Mouse (Mus musculus) liver, embryonic 13.5 days (tissue): ENCODE results near the gene Gm48552. TPM values are rescaled to one million over a fixed set of nuclear protein-coding genes. Genes with fewer than 3 reads are reported as not detected.
A peak's percentile ranks its signal among the peaks of the same experiment; 100 is the strongest.

ENCODE experiments used
- ATAC-seq: fragments of 200-750 bp; cut with Nextera tagmentation; 2 replicates; pipeline ENCODE4 v1.8.0; 2017; ENCODE audit warnings: low read depth, mild to moderate bottlenecking, moderate number of reproducible peaks, moderate library complexity
- DNase-seq: peaks from one replicate; pipeline ENCODE4 v3.0.0; 2022
- H3K27ac ChIP-seq: fragments of 300-500 bp; sonication (generic); 2 replicates; pipeline ENCODE4 v1.5.1; 2015; ENCODE audit warnings: moderate library complexity, mild to moderate bottlenecking, inconsistent platforms
- H3K27me3 ChIP-seq: fragments of 300-500 bp; sonication (generic); 2 replicates; pipeline ENCODE4 v1.6.1; 2015; ENCODE audit warnings: mild to moderate bottlenecking, inconsistent platforms
- H3K36me3 ChIP-seq: fragments of 300-500 bp; sonication (generic); 2 replicates; pipeline ENCODE4 v1.6.1; 2015; ENCODE audit warnings: mild to moderate bottlenecking, inconsistent platforms
- H3K4me1 ChIP-seq: fragments of 300-500 bp; sonication (generic); replicated peaks from 2 replicates; pipeline ENCODE4 v1.6.1; 2015; ENCODE audit warnings: inconsistent platforms
- H3K4me2 ChIP-seq: fragments of 300-500 bp; sonication (generic); 2 replicates; pipeline ENCODE4 v1.6.1; 2015; ENCODE audit warnings: inconsistent platforms, mild to moderate bottlenecking, moderate library complexity
- H3K4me3 ChIP-seq: fragments of 300-500 bp; sonication (generic); replicated peaks from 2 replicates; pipeline ENCODE4 v1.5.1; 2015; ENCODE audit warnings: mild to moderate bottlenecking, inconsistent platforms
- H3K9ac ChIP-seq: fragments of 300-500 bp; sonication (generic); 2 replicates; pipeline ENCODE4 v1.6.1; 2015; ENCODE audit warnings: mild to moderate bottlenecking, inconsistent platforms
- H3K9me3 ChIP-seq: fragments of 300-500 bp; sonication (generic); replicated peaks from 2 replicates; pipeline ENCODE4 v1.6.1; 2016; ENCODE audit warnings: inconsistent platforms
- WGBS: fragments of 180-500 bp; shearing (Covaris S2); methylation state at CpG from one replicate; pipeline ENCODE4 v1.1.7; 2015; ENCODE audit not compliant: insufficient replicate concordance; 5-methylcytosine and 5-hydroxymethylcytosine counted together
- polyA plus RNA-seq: library from polyadenylated mRNA; unstranded; fragments of >200 nt; fragmentation: Nextera tagmentation; extraction: Ambion mirVana; gene quantifications from 2 replicates; pipeline ENCODE4 v1.2.1, GENCODE M21; 2015

Gene Gm48552
- polyA plus RNA-seq, 1 experiment from 2014 or later: 0.93 TPM

- Histone ChIP-seq H3K4me2 (peak within 1 kb of the TSS; percentile 98), H3K9me3 (no peaks in the 10 kb centered on the region), H3K36me3 (peaks cover 14% of the 10 kb centered on the region), H3K27me3 (peaks cover 7% of the 10 kb centered on the region), H3K27ac (peak within 1 kb of the TSS; percentile 93), H3K4me1 (peaks cover 82% of the 10 kb centered on the region), H3K4me3 (peak within 1 kb of the TSS; percentile 90), H3K9ac (peak within 1 kb of the TSS; percentile 96)
- under 1% methylated on average over 54 of the region's 54 CpGs for WGBS
- peak; percentile 99 for DNase-seq
- ATAC-seq: peak; percentile 90
These were observed 38.3 kb upstream of the Gm48552 start, which contains the start of gene Hmg20b for GRCm38 (mm10) chr10:81350351-81351063. TSS of gene Hmg20b (minus strand) at chr10:81350480.

- DNase-seq (peak; percentile 83), ATAC-seq (peak; percentile 23; the same call in 1 of the 2 replicates)
- Histone ChIP-seq H3K9ac (peak overlapping the region; percentile 60), H3K4me1 (peaks cover 86% of the 10 kb centered on the region), H3K27me3 (no peaks in the 10 kb centered on the region), H3K9me3 (no peaks in the 10 kb centered on the region), H3K36me3 (peaks cover 14% of the 10 kb centered on the region), H3K4me3 (peak overlapping the region; percentile 59), H3K4me2 (peak overlapping the region; percentile 68), H3K27ac (peak overlapping the region; percentile 88)
- 6% methylated on average over 9 of the region's 9 CpGs for WGBS
These were observed 37.0 kb upstream of the Gm48552 start for GRCm38 (mm10) chr10:81351678-81352291.

GRCm38 (mm10) chr10:81354738-81355477, 33.9 kb upstream of the Gm48552 start:
- 63% methylated on average over 9 of the region's 9 CpGs for WGBS
- 0 out of 2 replicates have a peak overlapping the region, but pooled peaks have one; percentile 11 for H3K9ac ChIP-seq
- ATAC-seq (no peak), DNase-seq (no peak)
- H3K4me1 ChIP-seq: peaks cover 77% of the 10 kb centered on the region
- peaks cover 3% of the 10 kb centered on the region; the same call in 1 of the 2 replicates for H3K36me3 ChIP-seq
- H3K4me3 ChIP-seq: no peak overlapping the region
- H3K4me2 ChIP-seq: no peak overlapping the region
- no peak overlapping the region for H3K27ac ChIP-seq
- H3K27me3 ChIP-seq: no peaks in the 10 kb centered on the region
- H3K9me3 ChIP-seq: no peaks in the 10 kb centered on the region

- Histone ChIP-seq H3K27ac (peak overlapping the region; percentile 79; the same call in 1 of the 2 replicates), H3K27me3 (no peaks in the 10 kb centered on the region), H3K9ac (no peak overlapping the region), H3K4me3 (no peak overlapping the region), H3K4me2 (no peak overlapping the region), H3K9me3 (no peaks in the 10 kb centered on the region), H3K36me3 (peaks cover 9% of the 10 kb centered on the region), H3K4me1 (peaks cover 83% of the 10 kb centered on the region)
- ATAC-seq (no peak), DNase-seq (no peak)
- WGBS: 49% methylated on average over 4 of the region's 4 CpGs
These were observed 33.3 kb upstream of the Gm48552 start for GRCm38 (mm10) chr10:81355533-81355932.

GRCm38 (mm10) chr10:81356352-81356990, 32.3 kb upstream of the Gm48552 start:
- WGBS: 25% methylated on average over 12 of the region's 12 CpGs
- Histone ChIP-seq H3K27me3 (no peaks in the 10 kb centered on the region), H3K9me3 (no peaks in the 10 kb centered on the region), H3K4me1 (peaks cover 85% of the 10 kb centered on the region), H3K4me3 (peak overlapping the region; percentile 87), H3K36me3 (peaks cover 19% of the 10 kb centered on the region), H3K9ac (peak overlapping the region; percentile 66), H3K4me2 (peak overlapping the region; percentile 95), H3K27ac (peak overlapping the region; percentile 79)
- ATAC-seq: no peak
- DNase-seq: no peak

GRCm38 (mm10) chr10:81356991-81357844, 31.6 kb upstream of the Gm48552 start, which contains the start of gene Mfsd12:
TSS of gene Mfsd12 (plus strand) at chr10:81357491.
- H3K4me1 ChIP-seq: peaks cover 85% of the 10 kb centered on the region
- ATAC-seq: peak; percentile 82
- H3K36me3 ChIP-seq: peaks cover 26% of the 10 kb centered on the region
- no peaks in the 10 kb centered on the region for H3K27me3 ChIP-seq
- H3K9ac ChIP-seq: peak within 1 kb of the TSS; percentile 99
- peak within 1 kb of the TSS; percentile 95 for H3K4me2 ChIP-seq
- DNase-seq: peak; percentile 90
- peak within 1 kb of the TSS; percentile 87 for H3K4me3 ChIP-seq
- H3K9me3 ChIP-seq: no peaks in the 10 kb centered on the region
- 2% methylated on average over 79 of the region's 79 CpGs for WGBS
- peak within 1 kb of the TSS; percentile 98 for H3K27ac ChIP-seq

GRCm38 (mm10) chr10:81358209-81358608, 30.6 kb upstream of the Gm48552 start:
- peak overlapping the region; percentile 87 for H3K4me3 ChIP-seq
- no peak for DNase-seq
- H3K4me2 ChIP-seq: peak overlapping the region; percentile 95
- 18% methylated on average over 4 of the region's 4 CpGs for WGBS
- no peak for ATAC-seq
- H3K27me3 ChIP-seq: no peaks in the 10 kb centered on the region
- peaks cover 87% of the 10 kb centered on the region for H3K4me1 ChIP-seq
- peak overlapping the region; percentile 98 for H3K27ac ChIP-seq
- peak overlapping the region; percentile 99 for H3K9ac ChIP-seq
- no peaks in the 10 kb centered on the region for H3K9me3 ChIP-seq
- H3K36me3 ChIP-seq: peaks cover 31% of the 10 kb centered on the region

- WGBS: 53% methylated on average over 1 of the region's 1 CpGs
- ATAC-seq: no peak
- peak overlapping the region; percentile 95 for H3K4me2 ChIP-seq
- H3K9me3 ChIP-seq: no peaks in the 10 kb centered on the region
- H3K27me3 ChIP-seq: no peaks in the 10 kb centered on the region
- peaks cover 89% of the 10 kb centered on the region for H3K4me1 ChIP-seq
- DNase-seq: no peak
- peak overlapping the region; percentile 98 for H3K27ac ChIP-seq
- peak overlapping the region; percentile 99 for H3K9ac ChIP-seq
- H3K4me3 ChIP-seq: peak overlapping the region; percentile 87
- H3K36me3 ChIP-seq: peaks cover 38% of the 10 kb centered on the region
These were observed 30.0 kb upstream of the Gm48552 start for GRCm38 (mm10) chr10:81358841-81359240.

- H3K9ac ChIP-seq: peak overlapping the region; percentile 99
- WGBS: 70% methylated on average over 8 of the region's 8 CpGs
- DNase-seq: no peak
- peak overlapping the region; percentile 95 for H3K4me2 ChIP-seq
- H3K36me3 ChIP-seq: peaks cover 46% of the 10 kb centered on the region
- peak overlapping the region; percentile 98 for H3K27ac ChIP-seq
- no peak for ATAC-seq
- peaks cover 92% of the 10 kb centered on the region for H3K4me1 ChIP-seq
- H3K9me3 ChIP-seq: no peaks in the 10 kb centered on the region
- peak overlapping the region; percentile 20 for H3K4me3 ChIP-seq
- H3K27me3 ChIP-seq: no peaks in the 10 kb centered on the region
These were observed 28.1 kb upstream of the Gm48552 start for GRCm38 (mm10) chr10:81360721-81361120.

GRCm38 (mm10) chr10:81362336-81362949, 26.4 kb upstream of the Gm48552 start:
- peak overlapping the region; percentile 99 for H3K9ac ChIP-seq

More at GRCm38 (mm10) chr10:81362336-81362949, 26.4 kb upstream of the Gm48552 start:
- peak overlapping the region; percentile 98 for H3K27ac ChIP-seq
- H3K4me1 ChIP-seq: peaks cover 96% of the 10 kb centered on the region
- peak overlapping the region; percentile 95 for H3K4me2 ChIP-seq
- H3K4me3 ChIP-seq: peak overlapping the region; percentile 29
- no peaks in the 10 kb centered on the region for H3K9me3 ChIP-seq
- no peaks in the 10 kb centered on the region for H3K27me3 ChIP-seq
- ATAC-seq (peak; percentile 88), DNase-seq (peak; percentile 87)
- 22% methylated on average over 12 of the region's 12 CpGs for WGBS
- peaks cover 60% of the 10 kb centered on the region for H3K36me3 ChIP-seq
